Mouse (Mus musculus) ovary, adult 10 weeks (tissue): ENCODE measurements around the gene Per3. TPM values are rescaled to one million over a fixed set of nuclear protein-coding genes. Genes with fewer than 3 reads are reported as not detected.

Experiments
- polyA plus RNA-seq: library from polyadenylated mRNA; stranded (reverse); fragments of 350-450 nt; fragmentation: Illumina TruSeq; extraction: RNeasy Lipid Tissue Mini Kit (QIAGEN cat#74804); gene quantifications from one replicate; pipeline ENCODE4 v1.2.3, GENCODE M21; 2014

The Per3 gene
- polyA plus RNA-seq: 3.7 TPM

GRCm38 (mm10) chr4:151044037-151044943, at the start of gene Per3:
Gene Per3 (minus strand): TSS chr4:151044665.

GRCm38 (mm10) chr4:151089270-151089669, 44.8 kb upstream of the Per3 start, which contains the start of gene Gm13090:
Gene Gm13090 (plus strand): TSS chr4:151089570.

GRCm38 (mm10) chr4:151057347-151058321, 13.2 kb upstream of the Per3 start, which contains the start of gene Vamp3:
Gene Vamp3 (minus strand): TSS chr4:151057963.

GRCm38 (mm10) chr4:150996797-150997196, 47.7 kb downstream of the Per3 start, which contains the start of gene Uts2:
Gene Uts2 (plus strand): TSS chr4:150997097.

Other genes starting within 250 kb of the Per3 start
- gene Errfi1, start 190.7 kb downstream of the Per3 start, polyA plus RNA-seq: 46.6 TPM
- gene Park7, start 130.2 kb downstream of the Per3 start, polyA plus RNA-seq: 22.2 TPM
- 2.1 TPM for gene Tnfrsf9, start 130.1 kb downstream of the Per3 start, polyA plus RNA-seq
- gene Uts2, start 47.6 kb downstream of the Per3 start, polyA plus RNA-seq: not detected
- 157 TPM for gene Vamp3, start 13.3 kb upstream of the Per3 start, polyA plus RNA-seq
- not detected for gene Gm13090, start 44.9 kb upstream of the Per3 start, polyA plus RNA-seq